Mouse (Mus musculus) megakaryocyte, embryonic 14.5 days (primary cell): Measurements from ENCODE around the gene Itpk1.

Source experiments
- FLI1 ChIP-seq: IDR thresholded peaks from 2 replicates; pipeline ENCODE4 v1.6.1; 2012; ENCODE audit warnings: low read length, inconsistent platforms, mixed read lengths
- GATA1 ChIP-seq: IDR thresholded peaks from 3 replicates; pipeline ENCODE4 v1.6.1; 2012; ENCODE audit warnings: mixed read lengths, low read length, inconsistent platforms, borderline replicate concordance

GRCm38 (mm10) chr12:102586286-102586881 is 118.3 kb downstream of the Itpk1 start:
- TF ChIP-seq GATA1, result no peak
- TF ChIP-seq FLI1, result no peak
